Mouse (Mus musculus) stomach, embryonic 14.5 days (tissue): ENCODE data around the gene Zfp791. TPM values are rescaled to one million over a fixed set of nuclear protein-coding genes. Genes with fewer than 3 reads are reported as not detected.
"Not testable (repeated sequence)": the region's sequence is repeated elsewhere in the genome, so short reads cannot be mapped to it uniquely, and the experiment has no call there.

Source experiments
- ATAC-seq: fragments of 200-750 bp; cut with Nextera tagmentation; 2 replicates; pipeline ENCODE4 v1.8.0; 2017; ENCODE audit warnings: low read depth, moderate TSS enrichment; ENCODE audit not compliant: insufficient number of reproducible peaks, insufficient read depth, low FRiP score
- H3K27ac ChIP-seq: fragments of 300-500 bp; sonication (generic); 2 replicates; pipeline ENCODE4 v1.5.1; 2014; ENCODE audit warnings: mild to moderate bottlenecking, low read length, moderate library complexity, mixed read lengths
- H3K27me3 ChIP-seq: fragments of 300-500 bp; sonication (generic); 2 replicates; pipeline ENCODE4 v1.6.1; 2014; ENCODE audit warnings: low read length, control low read depth, mixed read lengths; ENCODE audit not compliant: control insufficient read depth, insufficient read depth
- H3K36me3 ChIP-seq: fragments of 300-500 bp; sonication (generic); 2 replicates; pipeline ENCODE4 v1.6.1; 2014; ENCODE audit warnings: mild to moderate bottlenecking, control low read depth, low read length, moderate library complexity, mixed read lengths; ENCODE audit not compliant: control insufficient read depth, insufficient read depth
- H3K4me1 ChIP-seq: fragments of 300-500 bp; sonication (generic); 2 replicates; pipeline ENCODE4 v1.6.1; 2014; ENCODE audit warnings: low read length, control low read depth, mixed read lengths; ENCODE audit not compliant: control insufficient read depth, insufficient read depth
- H3K4me2 ChIP-seq: fragments of 300-500 bp; sonication (generic); replicated peaks from 2 replicates; pipeline ENCODE4 v1.6.1; 2014; ENCODE audit warnings: low read depth, low read length, control low read depth
- H3K4me3 ChIP-seq: fragments of 300-500 bp; sonication (generic); 2 replicates; pipeline ENCODE4 v1.5.1; 2014; ENCODE audit warnings: low read depth, low read length, control low read depth
- H3K9ac ChIP-seq: fragments of 300-500 bp; sonication (generic); replicated peaks from 2 replicates; pipeline ENCODE4 v1.6.1; 2014; ENCODE audit warnings: low read depth, mild to moderate bottlenecking, control low read depth, low read length, moderate library complexity, mixed read lengths
- H3K9me3 ChIP-seq: fragments of 300-500 bp; sonication (generic); 2 replicates; pipeline ENCODE4 v1.6.1; 2016; ENCODE audit warnings: low read depth, low read length, control low read depth; ENCODE audit not compliant: control insufficient read depth
- WGBS: fragments of 180-500 bp; shearing (Covaris S2); extraction: QIAGEN DNeasy Blood & Tissue Kit; methylation state at CpG from one replicate; pipeline ENCODE4 v1.1.7; 2014; 5-methylcytosine and 5-hydroxymethylcytosine counted together
- polyA plus RNA-seq: library from polyadenylated mRNA; unstranded; fragments of >200 nt; fragmentation: Nextera tagmentation; extraction: Ambion mirVana; gene quantifications from 2 replicates; pipeline ENCODE4 v1.2.1, GENCODE M21; 2014

Gene Zfp791
- polyA plus RNA-seq, 1 experiment from 2014 or later, result 1.7 TPM

GRCm38 (mm10) chr8:85095051-85095450 lies 27.8 kb downstream of the Zfp791 start:
- Histone ChIP-seq H3K9me3 (no peaks in the 10 kb centered on the region), H3K4me1 (no peaks in the 10 kb centered on the region), H3K36me3 (peaks cover 26% of the 10 kb centered on the region), H3K4me2 (no peak overlapping the region), H3K4me3 (no peak overlapping the region), H3K27ac (no peak overlapping the region), H3K27me3 (no peaks in the 10 kb centered on the region), H3K9ac (no peak overlapping the region)
- 94% methylated on average over 13 of the region's 13 CpGs for WGBS
- no peak for ATAC-seq

- no peak overlapping the region for H3K4me2 ChIP-seq
- H3K27me3 ChIP-seq, result no peaks in the 10 kb centered on the region
- H3K4me1 ChIP-seq, result no peaks in the 10 kb centered on the region
- H3K9ac ChIP-seq, result no peak overlapping the region
- 44% methylated on average over 21 of the region's 21 CpGs for WGBS
- no peak for ATAC-seq
- no peak overlapping the region for H3K27ac ChIP-seq
- no peak overlapping the region for H3K4me3 ChIP-seq
- H3K36me3 ChIP-seq, result peaks cover 24% of the 10 kb centered on the region
- H3K9me3 ChIP-seq, result no peaks in the 10 kb centered on the region
These were observed 31.3 kb downstream of the Zfp791 start for GRCm38 (mm10) chr8:85091526-85092090.

GRCm38 (mm10) chr8:85090856-85091255 lies 32.0 kb downstream of the Zfp791 start:
- 85% methylated on average over 11 of the region's 11 CpGs for WGBS

GRCm38 (mm10) chr8:85088771-85089170 lies 34.1 kb downstream of the Zfp791 start:
- 73% methylated on average over 2 of the region's 2 CpGs for WGBS
- Histone ChIP-seq H3K4me2 (no peak overlapping the region), H3K4me3 (no peak overlapping the region), H3K4me1 (peaks cover 4% of the 10 kb centered on the region; the same call in 1 of the 2 replicates), H3K36me3 (peaks cover 15% of the 10 kb centered on the region), H3K27me3 (no peaks in the 10 kb centered on the region), H3K9me3 (no peaks in the 10 kb centered on the region), H3K27ac (no peak overlapping the region), H3K9ac (no peak overlapping the region)
- no peak for ATAC-seq

More at GRCm38 (mm10) chr8:85090856-85091255, 32.0 kb downstream of the Zfp791 start:
- Histone ChIP-seq H3K4me1 (no peaks in the 10 kb centered on the region), H3K4me2 (no peak overlapping the region), H3K36me3 (peaks cover 17% of the 10 kb centered on the region), H3K9ac (no peak overlapping the region), H3K27ac (no peak overlapping the region), H3K27me3 (no peaks in the 10 kb centered on the region), H3K4me3 (no peak overlapping the region), H3K9me3 (no peaks in the 10 kb centered on the region)
- no peak for ATAC-seq

- Histone ChIP-seq H3K27me3 (no peaks in the 10 kb centered on the region), H3K9me3 (no peaks in the 10 kb centered on the region), H3K4me2 (no peak overlapping the region), H3K9ac (no peak overlapping the region), H3K36me3 (peaks cover 14% of the 10 kb centered on the region), H3K4me3 (no peak overlapping the region), H3K4me1 (peaks cover 10% of the 10 kb centered on the region), H3K27ac (no peak overlapping the region)
- ATAC-seq, result no peak
- WGBS, result 80% methylated on average over 3 of the region's 3 CpGs
These were observed 36.7 kb downstream of the Zfp791 start for GRCm38 (mm10) chr8:85086238-85086637.

- Histone ChIP-seq H3K27me3 (no peaks in the 10 kb centered on the region), H3K36me3 (peaks cover 14% of the 10 kb centered on the region), H3K9me3 (no peaks in the 10 kb centered on the region), H3K9ac (no peak overlapping the region), H3K4me1 (peaks cover 13% of the 10 kb centered on the region), H3K4me2 (peak overlapping the region; percentile 85; the same call in 1 of the 2 replicates), H3K4me3 (no peak overlapping the region), H3K27ac (no peak overlapping the region)
- 85% methylated on average over 8 of the region's 8 CpGs for WGBS
- ATAC-seq, result no peak
These were observed 38.3 kb downstream of the Zfp791 start for GRCm38 (mm10) chr8:85084633-85085032.

- under 1% methylated on average over 30 of the region's 30 CpGs for WGBS
- H3K27ac ChIP-seq, result peak within 1 kb of the TSS; percentile 27; the same call in 1 of the 2 replicates
- peaks cover 21% of the 10 kb centered on the region for H3K36me3 ChIP-seq
- H3K9ac ChIP-seq, result peak within 1 kb of the TSS; percentile 41
- peak within 1 kb of the TSS; percentile 67 for H3K4me3 ChIP-seq
- H3K27me3 ChIP-seq, result no peaks in the 10 kb centered on the region
- peak; percentile 87 for ATAC-seq
- no peaks in the 10 kb centered on the region for H3K9me3 ChIP-seq
- H3K4me2 ChIP-seq, result peak within 1 kb of the TSS; percentile 85
- H3K4me1 ChIP-seq, result peaks cover 15% of the 10 kb centered on the region
These were observed 39.6 kb downstream of the Zfp791 start, which contains the start of gene Man2b1 for GRCm38 (mm10) chr8:85083108-85083813. TSS of gene Man2b1 (plus strand) at chr8:85083270.

- not testable (repeated sequence) for H3K4me3 ChIP-seq, ATAC-seq, H3K27me3 ChIP-seq, H3K27ac ChIP-seq, H3K9me3 ChIP-seq, H3K9ac ChIP-seq, H3K4me2 ChIP-seq
- Histone ChIP-seq H3K36me3 (peaks cover 13% of the 10 kb centered on the region), H3K4me1 (peaks cover 15% of the 10 kb centered on the region)
- whole genome bisulfite sequencing, result 85% methylated on average over 4 of the region's 4 CpGs
These were observed 40.7 kb downstream of the Zfp791 start for GRCm38 (mm10) chr8:85082169-85082568.
